In genomic region chr8:10438772-10439171, GRCm38 (mm10) we compare ENCODE assay signal across 8 mouse cellular contexts.
DNase-seq lines count a peak whose midpoint lies in the region; ATAC-seq and TF ChIP-seq lines count a peak whose summit lies in the region.

No protein-coding gene starts in this region.

- no peaks in the 10 kb centered on the region for H3K9me3 ChIP-seq in embryonic facial prominence, embryonic 10.5 days
- H3K9me3 ChIP-seq in kidney, postnatal 0 days (replicated peaks; ENCODE audit: low read length) = no peaks in the 10 kb centered on the region
- H3K9me3 ChIP-seq in liver, postnatal 0 days (ENCODE audit: low read length) = no peaks in the 10 kb centered on the region
- H3K9me3 ChIP-seq in neural tube, embryonic 15.5 days (replicated peaks) = no peaks in the 10 kb centered on the region

- no peak overlapping the region for H3K4me2 ChIP-seq in kidney, postnatal 0 days (ENCODE audit: low read length)
- H3K4me2 ChIP-seq in liver, postnatal 0 days (ENCODE audit: low read depth, low read length) = no peak overlapping the region
- H3K4me2 ChIP-seq in neural tube, embryonic 15.5 days = no peak overlapping the region

- peak; percentile 94 for TF ChIP-seq CTCF in kidney, postnatal 0 days (IDR thresholded peaks at IDR 0.05; ENCODE audit: low read depth)
- TF ChIP-seq CTCF in liver, postnatal 0 days (IDR thresholded peaks at IDR 0.05; ENCODE audit: low read depth) = peak; percentile 97

- peaks cover 16% of the 10 kb centered on the region; the same call in 1 of the 2 replicates for H3K4me1 ChIP-seq in embryonic facial prominence, embryonic 10.5 days
- no peaks in the 10 kb centered on the region for H3K4me1 ChIP-seq in kidney, postnatal 0 days (replicated peaks; ENCODE audit: insufficient read depth, low read length)
- 0 out of 2 replicates have a peak, but pooled peaks cover 2% of the 10 kb centered on the region for H3K4me1 ChIP-seq in liver, postnatal 0 days (ENCODE audit: insufficient read depth)
- peaks cover 12% of the 10 kb centered on the region for H3K4me1 ChIP-seq in neural tube, embryonic 15.5 days

- H3K4me3 ChIP-seq in embryonic facial prominence, embryonic 10.5 days = no peak overlapping the region
- H3K4me3 ChIP-seq in kidney, postnatal 0 days (replicated peaks; ENCODE audit: low read depth, low read length) = no peak overlapping the region
- H3K4me3 ChIP-seq in liver, postnatal 0 days (ENCODE audit: low read depth, low read length) = no peak overlapping the region
- H3K4me3 ChIP-seq in neural tube, embryonic 15.5 days (replicated peaks) = no peak overlapping the region

- DNase-seq in CD4-positive helper T cell, adult 2 months (ENCODE audit: low read depth, low spot score) = peak; percentile 44
- DNase-seq in adrenal gland, postnatal 36 days = peak; percentile 72 to 77
- peak; percentile 78 for DNase-seq in embryonic facial prominence, embryonic 10.5 days (ENCODE audit: low spot score)
- peak; percentile 55 for DNase-seq in heart, adult 8-10 months (ENCODE audit: low spot score)
- peak; percentile 80 for DNase-seq in kidney, postnatal 0 days (ENCODE audit: low spot score)
- peak; percentile 79 for DNase-seq in liver, postnatal 0 days
- peak; percentile 32 for DNase-seq in testis, postnatal 14 days (ENCODE audit: low spot score)

- H3K9ac ChIP-seq in kidney, postnatal 0 days (ENCODE audit: low read depth, low read length) = no peak overlapping the region
- H3K9ac ChIP-seq in liver, postnatal 0 days (replicated peaks) = no peak overlapping the region
- no peak overlapping the region for H3K9ac ChIP-seq in neural tube, embryonic 15.5 days (replicated peaks)

- H3K27me3 ChIP-seq in embryonic facial prominence, embryonic 10.5 days (replicated peaks; ENCODE audit: low read depth, poor library complexity, severe bottlenecking) = 0 out of 2 replicates have a peak, but pooled peaks cover 3% of the 10 kb centered on the region
- no peaks in the 10 kb centered on the region for H3K27me3 ChIP-seq in kidney, postnatal 0 days (ENCODE audit: insufficient read depth, low read length)
- no peaks in the 10 kb centered on the region for H3K27me3 ChIP-seq in liver, postnatal 0 days (ENCODE audit: insufficient read depth, low read length)
- no peaks in the 10 kb centered on the region for H3K27me3 ChIP-seq in neural tube, embryonic 15.5 days (replicated peaks)

- no peaks in the 10 kb centered on the region for H3K36me3 ChIP-seq in embryonic facial prominence, embryonic 10.5 days (replicated peaks)
- H3K36me3 ChIP-seq in kidney, postnatal 0 days (ENCODE audit: insufficient read depth, low read length) = no peaks in the 10 kb centered on the region
- no peaks in the 10 kb centered on the region for H3K36me3 ChIP-seq in liver, postnatal 0 days (replicated peaks; ENCODE audit: insufficient read depth, low read length)
- 0 out of 2 replicates have a peak, but pooled peaks cover 4% of the 10 kb centered on the region for H3K36me3 ChIP-seq in neural tube, embryonic 15.5 days

- no peak for TF ChIP-seq EP300 in liver, postnatal 0 days (IDR thresholded peaks at IDR 0.05; ENCODE audit: low read depth)

- 16% methylated on average over 11 of the region's 11 CpGs for WGBS in embryonic facial prominence, embryonic 10.5 days
- WGBS in kidney, postnatal 0 days = 12% methylated on average over 11 of the region's 11 CpGs
- WGBS in liver, postnatal 0 days (ENCODE audit: insufficient replicate concordance) = 16% methylated on average over 11 of the region's 11 CpGs
- WGBS in neural tube, embryonic 15.5 days = 12% methylated on average over 11 of the region's 11 CpGs

- ATAC-seq in kidney, postnatal 0 days (replicated peaks; ENCODE audit: low FRiP score, low read depth) = 0 out of 2 replicates have a peak, but pooled peaks have one; percentile 21
- ATAC-seq in liver, postnatal 0 days = peak; percentile 37; the same call in 1 of the 2 replicates
- ATAC-seq in neural tube, embryonic 15.5 days (ENCODE audit: low FRiP score) = peak; percentile 26; the same call in 1 of the 2 replicates

- H3K27ac ChIP-seq in embryonic facial prominence, embryonic 10.5 days (replicated peaks) = no peak overlapping the region
- H3K27ac ChIP-seq in kidney, postnatal 0 days = no peak overlapping the region
- H3K27ac ChIP-seq in liver, postnatal 0 days (ENCODE audit: low read depth) = peak overlapping the region; percentile 77
- H3K27ac ChIP-seq in neural tube, embryonic 15.5 days (replicated peaks) = no peak overlapping the region
